Mouse (Mus musculus) hindbrain, postnatal 0 days (tissue): ENCODE results near the gene 1190005I06Rik. TPM values are rescaled to one million over a fixed set of nuclear protein-coding genes. Genes with fewer than 3 reads are reported as not detected.

Source experiments
- ATAC-seq: fragments of 200-750 bp; cut with Nextera tagmentation; 2 replicates; pipeline ENCODE4 v1.8.0; 2017; ENCODE audit warnings: mild to moderate bottlenecking, moderate TSS enrichment, moderate library complexity
- DNase-seq: peaks from one replicate; pipeline ENCODE4 v3.0.0-alpha.2; 2015; ENCODE audit warnings: low spot score
- H3K27ac ChIP-seq: fragments of 300-500 bp; sonication (generic); 2 replicates; pipeline ENCODE4 v1.5.1; 2014; ENCODE audit warnings: mild to moderate bottlenecking
- H3K27me3 ChIP-seq: fragments of 300-500 bp; sonication (generic); 2 replicates; pipeline ENCODE4 v1.6.1; 2014; ENCODE audit warnings: low read length, mixed read lengths; ENCODE audit not compliant: insufficient read depth
- H3K36me3 ChIP-seq: fragments of 300-500 bp; sonication (generic); 2 replicates; pipeline ENCODE4 v1.6.1; 2014; ENCODE audit warnings: low read length, mixed read lengths; ENCODE audit not compliant: insufficient read depth
- H3K4me1 ChIP-seq: fragments of 300-500 bp; sonication (generic); 2 replicates; pipeline ENCODE4 v1.6.1; 2014; ENCODE audit warnings: antibody characterized with exemption, low read length, mixed read lengths; ENCODE audit not compliant: insufficient read depth
- H3K4me2 ChIP-seq: fragments of 300-500 bp; sonication (generic); 2 replicates; pipeline ENCODE4 v1.6.1; 2014; ENCODE audit warnings: low read depth, mild to moderate bottlenecking, low read length, moderate library complexity, mixed read lengths
- H3K4me3 ChIP-seq: fragments of 300-500 bp; sonication (generic); 2 replicates; pipeline ENCODE4 v1.5.1; 2014; ENCODE audit warnings: low read length
- H3K9ac ChIP-seq: fragments of 300-500 bp; sonication (generic); replicated peaks from 2 replicates; pipeline ENCODE4 v1.6.1; 2014; ENCODE audit warnings: mild to moderate bottlenecking, low read length, moderate library complexity, mixed read lengths
- H3K9me3 ChIP-seq: fragments of 300-500 bp; sonication (generic); 2 replicates; pipeline ENCODE4 v1.6.1; 2016; ENCODE audit warnings: low read length, mixed read lengths
- CTCF ChIP-seq: IDR thresholded peaks from 2 replicates; pipeline ENCODE4 v1.5.1; 2016; ENCODE audit warnings: antibody characterized with exemption, control low read depth, low read depth
- WGBS: fragments of 180-500 bp; shearing (Covaris S2); extraction: QIAGEN DNeasy Blood & Tissue Kit; methylation state at CpG from one replicate; pipeline ENCODE4 v1.1.7; 2014; 5-methylcytosine and 5-hydroxymethylcytosine counted together
- polyA plus RNA-seq: library from polyadenylated mRNA; unstranded; fragments of >200 nt; fragmentation: Nextera tagmentation; extraction: Ambion mirVana; gene quantifications from 2 replicates; pipeline ENCODE4 v1.2.1, GENCODE M21; 2015
- total RNA-seq: library from RNA; depleted of rRNA; stranded (reverse); fragments of >200 nt; gene quantifications from 2 replicates; pipeline ENCODE4 v1.2.3, GENCODE M21; 2014

The 1190005I06Rik gene
- total and polyA plus RNA-seq, 2 experiments from 2014 or later = 20.6 to 26.5 TPM

GRCm38 (mm10) chr8:120595963-120596362 is 51.5 kb downstream of the 1190005I06Rik start:
- WGBS = 19% methylated on average over 5 of the region's 5 CpGs
- DNase-seq = peak; percentile 70

GRCm38 (mm10) chr8:120594571-120594970 is 52.9 kb downstream of the 1190005I06Rik start:
- Histone ChIP-seq H3K9ac (no peak overlapping the region), H3K27ac (no peak overlapping the region), H3K4me2 (no peak overlapping the region), H3K36me3 (no peaks in the 10 kb centered on the region), H3K9me3 (no peaks in the 10 kb centered on the region), H3K4me1 (peaks cover 4% of the 10 kb centered on the region; the same call in 1 of the 2 replicates), H3K27me3 (no peaks in the 10 kb centered on the region), H3K4me3 (no peak overlapping the region)
- DNase-seq (no peak), ATAC-seq (no peak)
- 93% methylated on average over 5 of the region's 5 CpGs for WGBS
- peak; percentile 62 for TF ChIP-seq CTCF

More at GRCm38 (mm10) chr8:120595963-120596362, 51.5 kb downstream of the 1190005I06Rik start:
- Histone ChIP-seq H3K9ac (no peak overlapping the region), H3K9me3 (no peaks in the 10 kb centered on the region), H3K4me2 (no peak overlapping the region), H3K4me1 (peaks cover 4% of the 10 kb centered on the region; the same call in 1 of the 2 replicates), H3K4me3 (no peak overlapping the region), H3K27me3 (no peaks in the 10 kb centered on the region), H3K36me3 (no peaks in the 10 kb centered on the region), H3K27ac (no peak overlapping the region)
- peak; percentile 15; the same call in 1 of the 2 replicates for ATAC-seq
- TF ChIP-seq CTCF = peak; percentile 93

GRCm38 (mm10) chr8:120591587-120592292 is 55.7 kb downstream of the 1190005I06Rik start:
- Histone ChIP-seq H3K4me3 (no peak overlapping the region), H3K27ac (no peak overlapping the region), H3K9me3 (no peaks in the 10 kb centered on the region), H3K36me3 (no peaks in the 10 kb centered on the region), H3K4me2 (no peak overlapping the region), H3K27me3 (no peaks in the 10 kb centered on the region), H3K4me1 (peaks cover 4% of the 10 kb centered on the region; the same call in 1 of the 2 replicates), H3K9ac (no peak overlapping the region)
- TF ChIP-seq CTCF = no peak
- 64% methylated on average over 10 of the region's 10 CpGs for WGBS
- DNase-seq = no peak
- ATAC-seq = no peak

GRCm38 (mm10) chr8:120589921-120590320 is 57.5 kb downstream of the 1190005I06Rik start:
- H3K27me3 ChIP-seq = no peaks in the 10 kb centered on the region
- H3K9ac ChIP-seq = no peak overlapping the region
- no peak for ATAC-seq
- no peaks in the 10 kb centered on the region for H3K9me3 ChIP-seq
- H3K27ac ChIP-seq = 0 out of 2 replicates have a peak overlapping the region, but pooled peaks have one; percentile 16
- H3K36me3 ChIP-seq = no peaks in the 10 kb centered on the region
- no peak for DNase-seq
- H3K4me2 ChIP-seq = peak overlapping the region; percentile 90
- peak overlapping the region; percentile 48; the same call in 1 of the 2 replicates for H3K4me3 ChIP-seq
- WGBS = 58% methylated on average over 2 of the region's 2 CpGs
- H3K4me1 ChIP-seq = peaks cover 4% of the 10 kb centered on the region; the same call in 1 of the 2 replicates
- TF ChIP-seq CTCF = no peak

- peak within 1 kb of the TSS; percentile 55 for H3K9ac ChIP-seq
- under 1% methylated on average over 67 of the region's 67 CpGs for whole genome bisulfite sequencing
- no peaks in the 10 kb centered on the region for H3K9me3 ChIP-seq
- DNase-seq (peak; percentile 99), ATAC-seq (peak; percentile 99)
- H3K27me3 ChIP-seq = no peaks in the 10 kb centered on the region
- peak; percentile 18; the same call in 1 of the 2 replicates for TF ChIP-seq CTCF
- peaks cover 4% of the 10 kb centered on the region; the same call in 1 of the 2 replicates for H3K4me1 ChIP-seq
- peak within 1 kb of the TSS; percentile 16; the same call in 1 of the 2 replicates for H3K27ac ChIP-seq
- H3K4me2 ChIP-seq = peak within 1 kb of the TSS; percentile 90
- H3K4me3 ChIP-seq = peak within 1 kb of the TSS; percentile 48
- H3K36me3 ChIP-seq = no peaks in the 10 kb centered on the region
These were observed 58.3 kb downstream of the 1190005I06Rik start, which contains the start of gene Gins2 for GRCm38 (mm10) chr8:120588908-120589771. Gene Gins2 (minus strand): TSS chr8:120589304.

- Histone ChIP-seq H3K36me3 (no peaks in the 10 kb centered on the region), H3K4me3 (no peak overlapping the region), H3K4me1 (no peaks in the 10 kb centered on the region), H3K9ac (no peak overlapping the region), H3K27ac (no peak overlapping the region), H3K27me3 (no peaks in the 10 kb centered on the region), H3K9me3 (no peaks in the 10 kb centered on the region), H3K4me2 (no peak overlapping the region)
- 93% methylated on average over 10 of the region's 10 CpGs for WGBS
- no peak for DNase-seq
- ATAC-seq = no peak
- TF ChIP-seq CTCF = no peak
These were observed 61.9 kb downstream of the 1190005I06Rik start for GRCm38 (mm10) chr8:120585521-120585920.
